Comparison of ENCODE assay signal across 25 mouse cellular contexts in the genomic region with DNA sequence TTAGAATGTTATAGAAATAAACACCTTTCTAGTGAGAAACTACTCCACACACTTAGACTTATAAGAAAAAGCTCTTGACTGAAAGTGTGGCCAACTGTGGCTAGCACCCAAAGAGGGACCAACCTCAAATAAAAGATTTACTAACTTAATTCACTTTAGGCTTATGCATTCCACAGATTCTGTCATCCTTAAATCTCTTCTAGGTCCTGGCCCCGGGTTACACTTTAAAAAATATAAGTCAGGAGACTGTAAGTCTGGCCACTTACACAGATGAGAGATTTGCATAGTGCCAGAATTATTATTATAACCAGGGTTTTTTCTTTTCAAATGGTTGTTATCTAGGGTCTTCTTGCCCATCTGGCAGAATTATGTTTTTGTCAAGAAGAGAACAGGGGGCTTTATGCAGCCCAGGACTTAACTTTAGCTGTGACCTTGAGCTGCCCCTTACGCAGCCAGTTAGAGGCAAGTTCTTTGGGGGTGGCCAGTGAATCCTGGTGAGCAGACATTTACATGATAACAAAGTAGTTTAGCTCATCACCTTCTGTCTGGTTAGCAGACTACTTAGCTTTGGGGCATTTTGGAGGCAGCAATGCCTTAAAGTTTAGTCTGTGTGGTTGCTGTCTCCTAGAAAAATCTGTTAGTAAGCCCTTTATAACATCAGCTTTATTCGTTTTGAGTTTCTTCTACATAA. TPM values are rescaled to one million over a fixed set of nuclear protein-coding genes. Genes with fewer than 3 reads are reported as not detected.
A peak's percentile ranks its signal among the peaks of the same experiment; 100 is the strongest.
DNase-seq lines count a peak whose midpoint lies in the region; ATAC-seq and TF ChIP-seq lines count a peak whose summit lies in the region.
"Had no signal": no experiment of that assay in that cellular context is flagged by ENCODE, and none has a peak within 500 bp of the region (broad histone marks: within the 10 kb centered on the region; RNA-seq: fewer than 3 reads in every experiment).

No protein-coding gene starts in this region.

- peak overlapping the region; percentile 69; the same call in 1 of the 2 replicates for H3K27ac ChIP-seq in heart, embryonic 10.5 days
- H3K27ac ChIP-seq in kidney, embryonic 16.5 days (ENCODE audit: low read length), result peak overlapping the region; percentile 61; the same call in 1 of the 2 replicates
- H3K27ac ChIP-seq in midbrain, embryonic 11.5 days (ENCODE audit: low read depth, low read length), result no peak overlapping the region
- no peak overlapping the region for H3K27ac ChIP-seq in midbrain, postnatal 0 days (ENCODE audit: low read depth, low read length)
- no peak overlapping the region for H3K27ac ChIP-seq in forebrain, embryonic 11.5 days (ENCODE audit: low read depth, low read length)
- H3K27ac ChIP-seq: embryonic facial prominence, embryonic 10.5 days; embryonic facial prominence, embryonic 13.5 days; forebrain, embryonic 13.5 days; hindbrain, embryonic 12.5 days; hindbrain, embryonic 15.5 days had no signal

- H3K36me3 ChIP-seq in heart, embryonic 10.5 days, result peaks cover 36% of the 10 kb centered on the region
- peaks cover 22% of the 10 kb centered on the region for H3K36me3 ChIP-seq in kidney, embryonic 16.5 days (ENCODE audit: insufficient read depth, low read length)
- H3K36me3 ChIP-seq in midbrain, embryonic 11.5 days (ENCODE audit: control insufficient read depth, insufficient read depth, low read length), result peaks cover 10% of the 10 kb centered on the region; the same call in 1 of the 2 replicates
- peaks cover 10% of the 10 kb centered on the region; the same call in 1 of the 2 replicates for H3K36me3 ChIP-seq in midbrain, postnatal 0 days (ENCODE audit: insufficient read depth, low read length)
- H3K36me3 ChIP-seq in forebrain, embryonic 11.5 days (ENCODE audit: control insufficient read depth, insufficient read depth, low read length), result peaks cover 3% of the 10 kb centered on the region; the same call in 1 of the 2 replicates

- peaks cover 12% of the 10 kb centered on the region for H3K4me1 ChIP-seq in heart, embryonic 10.5 days
- H3K4me1 ChIP-seq in kidney, embryonic 16.5 days (ENCODE audit: insufficient read depth, low read length), result peaks cover 5% of the 10 kb centered on the region; the same call in 1 of the 2 replicates
- H3K4me1 ChIP-seq in midbrain, embryonic 11.5 days (ENCODE audit: control insufficient read depth, insufficient read depth, low read length), result no peaks in the 10 kb centered on the region
- no peaks in the 10 kb centered on the region for H3K4me1 ChIP-seq in midbrain, postnatal 0 days (ENCODE audit: insufficient read depth, low read length)
- H3K4me1 ChIP-seq in forebrain, embryonic 11.5 days (replicated peaks; ENCODE audit: control insufficient read depth, insufficient read depth, low read length), result no peaks in the 10 kb centered on the region
- H3K4me1 ChIP-seq: embryonic facial prominence, embryonic 13.5 days; forebrain, embryonic 13.5 days; hindbrain, embryonic 12.5 days; hindbrain, embryonic 15.5 days had no signal

- no peak overlapping the region for H3K9ac ChIP-seq in kidney, embryonic 16.5 days (replicated peaks; ENCODE audit: low read length)
- H3K9ac ChIP-seq in midbrain, embryonic 11.5 days (ENCODE audit: low read length), result no peak overlapping the region
- no peak overlapping the region for H3K9ac ChIP-seq in midbrain, postnatal 0 days (replicated peaks; ENCODE audit: low read length, poor library complexity, severe bottlenecking)
- H3K9ac ChIP-seq in forebrain, embryonic 11.5 days (ENCODE audit: low read length), result no peak overlapping the region
- H3K9ac ChIP-seq: embryonic facial prominence, embryonic 13.5 days; forebrain, embryonic 13.5 days; hindbrain, embryonic 12.5 days; hindbrain, embryonic 15.5 days had no signal

- ATAC-seq in kidney, embryonic 16.5 days (ENCODE audit: low FRiP score, low TSS enrichment), result peak; percentile 57
- ATAC-seq in midbrain, embryonic 11.5 days (ENCODE audit: low FRiP score), result no peak
- ATAC-seq in midbrain, postnatal 0 days (ENCODE audit: low FRiP score), result no peak
- no peak for ATAC-seq in forebrain, embryonic 11.5 days (replicated peaks; ENCODE audit: low FRiP score)
- ATAC-seq: activated CD4-positive, CD25-positive, alpha-beta regulatory T cell, adult 4 months; forebrain, embryonic 13.5 days; forebrain, embryonic 16.5 days had no signal

- no peak for TF ChIP-seq CTCF in midbrain, postnatal 0 days (IDR thresholded peaks at IDR 0.05)

- DNase-seq in heart, embryonic 10.5 days (ENCODE audit: low spot score), result no peak
- DNase-seq in heart, adult 11 months, result no peak
- no peak for DNase-seq in kidney, postnatal 10 days
- peak; percentile 14 for DNase-seq in midbrain, embryonic 11.5 days (ENCODE audit: low spot score, missing footprints)
- no peak for DNase-seq in midbrain, postnatal 0 days (ENCODE audit: low spot score)
- no peak for DNase-seq in forebrain, embryonic 11.5 days (ENCODE audit: low spot score)
- DNase-seq: adrenal gland, adult 8-10 months; adrenal gland, postnatal 25 days; cerebellum, adult 11-12 months; cerebellum, adult 8-10 months; cerebellum, postnatal 10 days; cerebellum, postnatal 36 days; embryo, embryonic 11 days; gastrocnemius, postnatal 10 days; gastrocnemius, postnatal 36 days had no signal

- no peak overlapping the region for H3K4me2 ChIP-seq in kidney, embryonic 16.5 days (replicated peaks; ENCODE audit: low read depth, low read length)
- no peak overlapping the region for H3K4me2 ChIP-seq in midbrain, embryonic 11.5 days
- no peak overlapping the region for H3K4me2 ChIP-seq in midbrain, postnatal 0 days (ENCODE audit: low read depth, low read length, poor library complexity, severe bottlenecking)
- no peak overlapping the region for H3K4me2 ChIP-seq in forebrain, embryonic 11.5 days (ENCODE audit: low read depth, low read length, severe bottlenecking)
- H3K4me2 ChIP-seq: embryonic facial prominence, embryonic 13.5 days; forebrain, embryonic 13.5 days; hindbrain, embryonic 12.5 days; hindbrain, embryonic 15.5 days had no signal

- H3K9me3 ChIP-seq in heart, embryonic 10.5 days, result no peaks in the 10 kb centered on the region
- no peaks in the 10 kb centered on the region for H3K9me3 ChIP-seq in kidney, embryonic 16.5 days (ENCODE audit: low read length)
- H3K9me3 ChIP-seq in midbrain, embryonic 11.5 days (ENCODE audit: control insufficient read depth, low read length), result no peaks in the 10 kb centered on the region
- no peaks in the 10 kb centered on the region for H3K9me3 ChIP-seq in midbrain, postnatal 0 days (ENCODE audit: low read length)
- H3K9me3 ChIP-seq in forebrain, embryonic 11.5 days (ENCODE audit: control insufficient read depth, low read length), result no peaks in the 10 kb centered on the region
- H3K9me3 ChIP-seq: embryonic facial prominence, embryonic 10.5 days; embryonic facial prominence, embryonic 13.5 days; forebrain, embryonic 13.5 days; G1E; hindbrain, embryonic 12.5 days; hindbrain, embryonic 15.5 days had no signal

- 59% methylated on average over 3 of the region's 3 CpGs for WGBS in heart, embryonic 10.5 days
- 61% methylated on average over 3 of the region's 3 CpGs for whole genome bisulfite sequencing in kidney, embryonic 16.5 days
- 68% methylated on average over 3 of the region's 3 CpGs for WGBS in midbrain, embryonic 11.5 days
- WGBS in midbrain, postnatal 0 days, result 77% methylated on average over 3 of the region's 3 CpGs
- 73% methylated on average over 3 of the region's 3 CpGs for WGBS in forebrain, embryonic 11.5 days

- H3K27me3 ChIP-seq in heart, embryonic 10.5 days (ENCODE audit: insufficient read depth, poor library complexity, severe bottlenecking), result no peaks in the 10 kb centered on the region
- H3K27me3 ChIP-seq in kidney, embryonic 16.5 days (ENCODE audit: insufficient read depth, low read length), result no peaks in the 10 kb centered on the region
- no peaks in the 10 kb centered on the region for H3K27me3 ChIP-seq in midbrain, embryonic 11.5 days (ENCODE audit: control insufficient read depth, insufficient read depth, low read length)
- no peaks in the 10 kb centered on the region for H3K27me3 ChIP-seq in midbrain, postnatal 0 days (ENCODE audit: insufficient read depth, low read length)
- H3K27me3 ChIP-seq in forebrain, embryonic 11.5 days (ENCODE audit: control insufficient read depth, insufficient read depth, low read length), result no peaks in the 10 kb centered on the region
- H3K27me3 ChIP-seq: embryonic facial prominence, embryonic 13.5 days; forebrain, embryonic 13.5 days; hindbrain, embryonic 12.5 days; hindbrain, embryonic 15.5 days had no signal

- H3K4me3 ChIP-seq in heart, embryonic 10.5 days, result no peak overlapping the region
- no peak overlapping the region for H3K4me3 ChIP-seq in kidney, embryonic 16.5 days (ENCODE audit: low read length)
- no peak overlapping the region for H3K4me3 ChIP-seq in midbrain, embryonic 11.5 days (ENCODE audit: low read depth, low read length)
- no peak overlapping the region for H3K4me3 ChIP-seq in midbrain, postnatal 0 days (ENCODE audit: low read depth, low read length)
- H3K4me3 ChIP-seq in forebrain, embryonic 11.5 days (ENCODE audit: low read depth, low read length), result no peak overlapping the region
- H3K4me3 ChIP-seq: embryonic facial prominence, embryonic 10.5 days; embryonic facial prominence, embryonic 13.5 days; erythroblast, embryonic 14.5 days; forebrain, embryonic 13.5 days; hindbrain, embryonic 12.5 days; hindbrain, embryonic 15.5 days had no signal

RNA-seq across cellular contexts. Expression of a gene that starts 11.5 kb away (rescaled TPM):
- polyA plus RNA-seq in heart, embryonic 10.5 days (2016; fragmentation: Nextera tagmentation; extraction: Ambion mirVana), result 44.0 and 44.5 TPM in 2 replicates
- 20.7 and 30.6 TPM in 2 replicates for polyA plus RNA-seq in kidney, embryonic 16.5 days (2015; fragmentation: Nextera tagmentation; extraction: Ambion mirVana)
- 42.4 and 44.5 TPM in 2 replicates for polyA plus RNA-seq in midbrain, embryonic 11.5 days (2014; fragmentation: Nextera tagmentation; extraction: Ambion mirVana)
- 38.7 and 40.7 TPM in 2 replicates for total RNA-seq in midbrain, postnatal 0 days (2014; rRNA removed)
- polyA plus RNA-seq in midbrain, postnatal 0 days (2015; fragmentation: Nextera tagmentation; extraction: Ambion mirVana), result 13.1 and 15.5 TPM in 2 replicates
- polyA plus RNA-seq in forebrain, embryonic 11.5 days (2014; fragmentation: Nextera tagmentation; extraction: Ambion mirVana), result 48.2 and 50.0 TPM in 2 replicates

Comparison
In these comparisons a context has a peak if more than half of its experiments do, and no peak if none do; other contexts are left out.
1. H3K27ac ChIP-seq: peak in heart, embryonic 10.5 days (single experiment) and kidney, embryonic 16.5 days (single experiment); none in midbrain, embryonic 11.5 days (single experiment), midbrain, postnatal 0 days (single experiment) and forebrain, embryonic 11.5 days (single experiment).